8 mouse cellular contexts compared by ENCODE assay signal in the genomic region with DNA sequence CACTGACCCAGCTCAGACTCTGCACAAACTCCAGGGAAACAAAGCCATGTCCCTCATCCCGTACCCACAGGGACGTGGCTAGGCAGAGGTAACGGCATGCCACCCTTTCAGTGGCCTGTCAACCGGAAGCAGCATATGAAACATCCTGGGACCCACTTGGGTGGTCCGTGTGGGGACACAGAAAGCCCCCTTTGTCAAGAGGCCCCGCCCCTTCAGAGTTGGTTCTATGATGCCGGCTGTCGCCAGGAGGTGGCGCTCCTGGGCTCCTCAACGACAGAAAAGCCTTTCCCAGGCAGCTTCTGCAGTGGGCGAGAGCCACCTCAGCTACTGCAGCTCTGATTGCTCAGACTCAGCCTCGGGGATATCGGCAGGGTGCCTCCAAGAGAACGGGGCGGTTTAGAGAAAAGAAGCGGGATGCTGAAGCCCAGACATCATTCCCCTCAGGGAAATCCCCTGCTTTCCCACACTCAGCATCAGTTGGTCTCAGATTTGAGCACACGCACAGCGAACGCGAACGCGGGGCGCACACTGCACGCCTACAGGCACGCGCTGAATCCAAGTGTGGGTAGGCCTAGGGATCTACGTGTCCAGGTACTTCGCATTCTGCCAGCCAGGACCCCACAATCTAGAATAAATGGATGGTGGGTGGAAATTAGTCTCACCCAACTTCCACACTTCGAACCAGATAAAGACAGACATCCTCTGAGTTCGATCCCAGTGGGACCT. TPM values are rescaled to one million over a fixed set of nuclear protein-coding genes. Genes with fewer than 3 reads are reported as not detected.
DNase-seq lines count a peak whose midpoint lies in the region; ATAC-seq lines count a peak whose summit lies in the region.

No protein-coding gene starts in this region.

- H3K9me3 ChIP-seq in embryonic facial prominence, embryonic 14.5 days (ENCODE audit: control insufficient read depth, low read length) = no peaks in the 10 kb centered on the region
- H3K9me3 ChIP-seq in heart, embryonic 10.5 days = no peaks in the 10 kb centered on the region
- no peaks in the 10 kb centered on the region for H3K9me3 ChIP-seq in limb, embryonic 13.5 days
- no peaks in the 10 kb centered on the region for H3K9me3 ChIP-seq in stomach, embryonic 14.5 days (ENCODE audit: control insufficient read depth, low read depth, low read length)

- H3K4me2 ChIP-seq in embryonic facial prominence, embryonic 14.5 days (ENCODE audit: low read depth, low read length) = peak overlapping the region; percentile 53
- peak overlapping the region; percentile 66 for H3K4me2 ChIP-seq in limb, embryonic 13.5 days (replicated peaks)
- H3K4me2 ChIP-seq in stomach, embryonic 14.5 days (replicated peaks; ENCODE audit: low read depth, low read length) = peak overlapping the region; percentile 31

- H3K4me1 ChIP-seq in embryonic facial prominence, embryonic 14.5 days (ENCODE audit: control insufficient read depth, insufficient read depth, low read length) = peaks cover 11% of the 10 kb centered on the region; the same call in 1 of the 2 replicates
- H3K4me1 ChIP-seq in heart, embryonic 10.5 days = peaks cover 28% of the 10 kb centered on the region
- peaks cover 21% of the 10 kb centered on the region for H3K4me1 ChIP-seq in limb, embryonic 13.5 days
- H3K4me1 ChIP-seq in stomach, embryonic 14.5 days (ENCODE audit: control insufficient read depth, insufficient read depth, low read length) = 0 out of 2 replicates have a peak, but pooled peaks cover 10% of the 10 kb centered on the region

- no peaks in the 10 kb centered on the region for H3K36me3 ChIP-seq in embryonic facial prominence, embryonic 14.5 days (ENCODE audit: control insufficient read depth, insufficient read depth, low read length)
- H3K36me3 ChIP-seq in heart, embryonic 10.5 days = no peaks in the 10 kb centered on the region
- H3K36me3 ChIP-seq in limb, embryonic 13.5 days = no peaks in the 10 kb centered on the region
- H3K36me3 ChIP-seq in stomach, embryonic 14.5 days (ENCODE audit: control insufficient read depth, insufficient read depth, low read length) = no peaks in the 10 kb centered on the region

- peak; percentile 62 for DNase-seq in 3T3-L1 (ENCODE audit: low read depth, low spot score)
- peak; percentile 75 for DNase-seq in adrenal gland, postnatal 25 days
- peak; percentile 92 for DNase-seq in embryonic facial prominence, embryonic 14.5 days (ENCODE audit: low spot score)
- DNase-seq in heart, embryonic 10.5 days (ENCODE audit: low spot score) = peak; percentile 88
- DNase-seq in kidney, adult 9 months = peak; percentile 75
- DNase-seq in natural killer cell, adult 2 months (ENCODE audit: low spot score in 2 of 2) = peak; percentile 67 to 79

- 8% methylated on average over 29 of the region's 30 CpGs for WGBS in embryonic facial prominence, embryonic 14.5 days
- 14% methylated on average over 30 of the region's 30 CpGs for WGBS in heart, embryonic 10.5 days
- WGBS in limb, embryonic 13.5 days = 6% methylated on average over 30 of the region's 30 CpGs
- WGBS in stomach, embryonic 14.5 days = 8% methylated on average over 30 of the region's 30 CpGs

- peak overlapping the region; percentile 1; the same call in 1 of the 2 replicates for H3K9ac ChIP-seq in embryonic facial prominence, embryonic 14.5 days (ENCODE audit: low read depth, low read length)
- peak overlapping the region; percentile 36; the same call in 1 of the 2 replicates for H3K9ac ChIP-seq in limb, embryonic 13.5 days
- H3K9ac ChIP-seq in stomach, embryonic 14.5 days (replicated peaks; ENCODE audit: low read depth, low read length) = no peak overlapping the region

- peak; percentile 81 for ATAC-seq in embryonic facial prominence, embryonic 14.5 days (ENCODE audit: low read depth)
- peak; percentile 50 for ATAC-seq in limb, embryonic 13.5 days (ENCODE audit: low FRiP score, low read depth)
- peak; percentile 70; the same call in 1 of the 2 replicates for ATAC-seq in stomach, embryonic 14.5 days (ENCODE audit: insufficient number of reproducible peaks, insufficient read depth, low FRiP score, low read depth)

- peaks cover 14% of the 10 kb centered on the region for H3K27me3 ChIP-seq in embryonic facial prominence, embryonic 14.5 days (replicated peaks; ENCODE audit: control insufficient read depth, insufficient read depth, low read length)
- peaks cover 90% of the 10 kb centered on the region for H3K27me3 ChIP-seq in heart, embryonic 10.5 days (ENCODE audit: insufficient read depth, poor library complexity, severe bottlenecking)
- H3K27me3 ChIP-seq in limb, embryonic 13.5 days = peaks cover 53% of the 10 kb centered on the region
- H3K27me3 ChIP-seq in stomach, embryonic 14.5 days (ENCODE audit: control insufficient read depth, insufficient read depth, low read length) = 0 out of 2 replicates have a peak, but pooled peaks cover 5% of the 10 kb centered on the region

- peak overlapping the region; percentile 28 for H3K4me3 ChIP-seq in embryonic facial prominence, embryonic 14.5 days (ENCODE audit: low read depth, low read length)
- peak overlapping the region; percentile 22 for H3K4me3 ChIP-seq in heart, embryonic 10.5 days
- H3K4me3 ChIP-seq in limb, embryonic 13.5 days = peak overlapping the region; percentile 33
- H3K4me3 ChIP-seq in stomach, embryonic 14.5 days (ENCODE audit: low read depth, low read length) = no peak overlapping the region

- no peak overlapping the region for H3K27ac ChIP-seq in embryonic facial prominence, embryonic 14.5 days (replicated peaks; ENCODE audit: low read depth, low read length)
- no peak overlapping the region for H3K27ac ChIP-seq in heart, embryonic 10.5 days
- no peak overlapping the region for H3K27ac ChIP-seq in limb, embryonic 13.5 days
- no peak overlapping the region for H3K27ac ChIP-seq in stomach, embryonic 14.5 days (ENCODE audit: low read length)

RNA-seq across cellular contexts. Expression of a gene that starts 10.7 kb away (rescaled TPM):
- total RNA-seq in adrenal gland, postnatal 25 days (2021) = not detected in 2 replicates
- not detected in 2 replicates for polyA plus RNA-seq in embryonic facial prominence, embryonic 14.5 days (2014; fragmentation: Nextera tagmentation; extraction: Ambion mirVana)
- not detected in 2 replicates for polyA plus RNA-seq in heart, embryonic 10.5 days (2016; fragmentation: Nextera tagmentation; extraction: Ambion mirVana)
- polyA plus RNA-seq in limb, embryonic 13.5 days (2015; fragmentation: Nextera tagmentation; extraction: Ambion mirVana) = not detected in 2 replicates
- not detected in 2 replicates for polyA plus RNA-seq in stomach, embryonic 14.5 days (2014; fragmentation: Nextera tagmentation; extraction: Ambion mirVana)

RNA-seq across cellular contexts. Expression of a gene that starts 24.1 kb away (rescaled TPM):
- 8.9 and 9.8 TPM in 2 replicates for total RNA-seq in adrenal gland, postnatal 25 days (2021)
- polyA plus RNA-seq in embryonic facial prominence, embryonic 14.5 days (2014; fragmentation: Nextera tagmentation; extraction: Ambion mirVana) = 23.9 and 28.3 TPM in 2 replicates
- 37.4 and 56.0 TPM in 2 replicates for polyA plus RNA-seq in heart, embryonic 10.5 days (2016; fragmentation: Nextera tagmentation; extraction: Ambion mirVana)
- 62.8 and 66.7 TPM in 2 replicates for polyA plus RNA-seq in limb, embryonic 13.5 days (2015; fragmentation: Nextera tagmentation; extraction: Ambion mirVana)
- 24.9 and 25.9 TPM in 2 replicates for polyA plus RNA-seq in stomach, embryonic 14.5 days (2014; fragmentation: Nextera tagmentation; extraction: Ambion mirVana)

RNA-seq across cellular contexts. Expression of a gene that starts 42.1 kb away (rescaled TPM):
- total RNA-seq in adrenal gland, postnatal 25 days (2021) = 9.2 and 13.0 TPM in 2 replicates
- polyA plus RNA-seq in embryonic facial prominence, embryonic 14.5 days (2014; fragmentation: Nextera tagmentation; extraction: Ambion mirVana) = 9.6 and 10.1 TPM in 2 replicates
- polyA plus RNA-seq in heart, embryonic 10.5 days (2016; fragmentation: Nextera tagmentation; extraction: Ambion mirVana) = 9.1 and 9.7 TPM in 2 replicates
- polyA plus RNA-seq in limb, embryonic 13.5 days (2015; fragmentation: Nextera tagmentation; extraction: Ambion mirVana) = 9.4 and 10.6 TPM in 2 replicates
- polyA plus RNA-seq in stomach, embryonic 14.5 days (2014; fragmentation: Nextera tagmentation; extraction: Ambion mirVana) = 6.2 and 8.5 TPM in 2 replicates
